Mouse (Mus musculus): Measurements from ENCODE around the gene Olfr389.

Gene Olfr389

DNA sequence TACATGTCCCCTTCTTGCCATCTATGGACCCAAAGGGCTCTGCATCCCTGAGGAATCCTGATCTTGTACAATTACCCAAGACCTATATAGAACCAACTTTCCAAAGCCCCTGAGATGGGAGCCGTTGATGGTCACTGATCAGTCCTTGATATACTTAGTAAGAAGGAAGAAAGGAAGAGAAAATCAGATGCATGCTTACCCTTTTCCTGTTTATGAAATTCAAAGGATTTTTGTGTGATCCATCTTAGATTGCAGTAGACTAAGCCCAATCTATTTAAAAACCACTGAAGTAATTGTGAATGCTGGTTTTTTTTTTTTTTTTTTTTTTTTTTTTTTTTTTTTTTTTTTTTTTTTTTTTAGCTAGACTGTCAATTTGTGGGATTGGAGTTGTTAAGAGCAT, at the start of gene Olfr389:
Gene Olfr389 (minus strand): TSS at position 101 of the 400 bp plus-strand sequence.
- DNase-seq (ENCODE audit: low spot score), result no peak

DNA sequence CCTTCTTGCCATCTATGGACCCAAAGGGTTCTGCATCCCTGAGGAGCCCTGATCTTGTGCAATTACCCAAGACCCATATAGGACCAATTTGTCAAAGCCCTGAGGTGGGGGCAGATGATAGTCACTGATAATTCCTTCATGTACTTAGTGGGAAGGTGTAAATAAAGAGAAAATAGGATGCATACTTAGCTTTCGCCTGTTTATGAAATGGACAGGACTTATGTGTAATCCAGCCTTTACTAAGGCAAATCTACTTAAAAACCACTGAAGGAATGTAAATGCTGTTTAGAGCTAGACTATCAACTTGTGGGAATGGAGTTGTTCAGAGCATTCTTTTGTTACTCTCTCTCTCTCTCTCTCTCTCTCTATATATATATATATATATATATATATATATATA, 36.4 kb upstream of the Olfr389 start, which contains the start of gene Olfr392:
Gene Olfr392 (minus strand): TSS at position 101 of the 400 bp plus-strand sequence.
- DNase-seq (ENCODE audit: low spot score), result no peak

DNA sequence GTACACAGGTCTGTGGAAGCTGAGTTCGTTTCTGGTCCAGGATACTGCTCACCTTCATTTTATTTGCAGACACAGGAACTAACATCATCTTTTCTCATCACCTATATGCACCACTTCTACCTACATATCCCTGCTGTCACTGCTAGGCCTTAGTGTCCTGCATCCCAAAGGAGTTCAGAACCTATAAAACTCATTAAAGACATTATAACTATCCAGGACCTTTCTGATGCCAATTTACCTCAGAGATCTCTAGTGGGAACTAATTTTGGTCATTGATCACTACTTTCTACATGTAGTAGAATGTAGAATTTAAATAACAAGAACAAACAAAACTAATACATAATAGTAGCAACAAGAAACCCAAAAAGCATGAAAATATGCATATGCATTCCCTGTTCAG, 22.4 kb upstream of the Olfr389 start, which contains the start of gene Olfr391-ps:
Gene Olfr391-ps (minus strand): TSS at position 101 of the 400 bp plus-strand sequence.
- no peak for DNase-seq (ENCODE audit: low spot score)

DNA sequence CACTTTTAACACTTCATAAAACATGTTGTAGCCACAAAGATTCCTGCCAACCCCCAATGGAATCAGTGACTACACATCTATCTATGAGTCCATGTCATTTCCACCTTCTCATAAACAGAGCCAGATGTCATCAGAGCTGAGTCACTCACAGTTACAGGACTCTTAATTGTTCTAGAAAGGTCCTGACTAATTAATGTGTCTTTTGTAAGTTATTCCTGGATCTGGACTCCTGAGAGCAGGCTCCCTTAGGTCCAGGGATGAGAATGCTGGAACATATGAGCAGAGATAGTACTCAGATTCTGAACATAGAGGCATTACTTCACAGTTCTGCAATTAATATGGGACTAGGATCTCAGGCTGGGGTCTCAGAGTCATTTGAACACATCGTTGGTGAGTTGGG, 2.2 kb upstream of the Olfr389 start, which contains the start of gene Olfr390:
Gene Olfr390 (plus strand): TSS at position 301 of the 400 bp plus-strand sequence.
- no peak for DNase-seq (ENCODE audit: low spot score)

DNA sequence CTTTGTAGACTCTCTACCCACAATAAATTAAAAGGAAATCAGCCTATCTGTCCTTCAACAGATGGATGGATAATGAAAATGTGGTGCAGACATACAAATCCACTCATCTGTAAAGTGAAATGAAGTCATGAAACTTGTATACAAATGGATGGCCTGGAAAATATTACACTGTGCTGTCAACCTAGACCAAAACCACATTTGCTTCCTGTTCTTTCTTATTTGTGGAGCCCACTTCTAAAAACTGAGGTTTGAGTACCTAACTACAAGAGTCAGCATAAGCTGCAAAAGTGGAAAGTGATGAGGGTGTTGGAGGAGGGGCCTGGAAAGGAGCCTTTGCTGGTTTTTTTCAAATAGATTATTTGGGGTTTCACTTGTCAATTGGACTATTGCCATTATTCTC, 21.4 kb downstream of the Olfr389 start:
- no peak for DNase-seq (ENCODE audit: low spot score)
